Mouse (Mus musculus): ENCODE data around the gene Card6. TPM values are rescaled to one million over a fixed set of nuclear protein-coding genes. Genes with fewer than 3 reads are reported as not detected.

The Card6 gene
- polyA plus RNA-seq (2014; fragmentation: Nextera tagmentation; extraction: Ambion mirVana): 1.3 and 1.6 TPM in 2 replicates

GRCm38 (mm10) chr15:5107686-5108654 is at the start of gene Card6:
Gene Card6 (minus strand): TSS chr15:5108539.
- H3K9ac ChIP-seq (ENCODE audit: low read depth, low read length): no peak within 1 kb of the TSS
- 72% methylated on average over 21 of the region's 21 CpGs for WGBS
- ATAC-seq (ENCODE audit: low FRiP score): no peak
- DNase-seq (ENCODE audit: low spot score): no peak
- no peak within 1 kb of the TSS for H3K4me2 ChIP-seq (replicated peaks; ENCODE audit: low read depth, low read length)
- no peaks in the 10 kb centered on the region for H3K36me3 ChIP-seq (ENCODE audit: control insufficient read depth, insufficient read depth, low read length)
- H3K9me3 ChIP-seq (ENCODE audit: control insufficient read depth, low read length): no peaks in the 10 kb centered on the region
- H3K27ac ChIP-seq (ENCODE audit: low read depth, low read length): no peak within 1 kb of the TSS
- H3K4me3 ChIP-seq (ENCODE audit: low read depth, low read length): no peak within 1 kb of the TSS
- H3K27me3 ChIP-seq (ENCODE audit: control insufficient read depth, insufficient read depth, low read length): no peaks in the 10 kb centered on the region
- H3K4me1 ChIP-seq (replicated peaks; ENCODE audit: control insufficient read depth, insufficient read depth, low read length): no peaks in the 10 kb centered on the region

GRCm38 (mm10) chr15:5157386-5157785 is 49.0 kb upstream of the Card6 start:
- Histone ChIP-seq H3K27me3 (ENCODE audit: control insufficient read depth, insufficient read depth, low read length) (no peaks in the 10 kb centered on the region), H3K4me3 (ENCODE audit: low read depth, low read length) (no peak overlapping the region), H3K36me3 (ENCODE audit: control insufficient read depth, insufficient read depth, low read length) (no peaks in the 10 kb centered on the region), H3K4me1 (replicated peaks; ENCODE audit: control insufficient read depth, insufficient read depth, low read length) (no peaks in the 10 kb centered on the region), H3K9me3 (ENCODE audit: control insufficient read depth, low read length) (no peaks in the 10 kb centered on the region), H3K27ac (ENCODE audit: low read depth, low read length) (no peak overlapping the region), H3K9ac (ENCODE audit: low read depth, low read length) (no peak overlapping the region), H3K4me2 (replicated peaks; ENCODE audit: low read depth, low read length) (no peak overlapping the region)
- WGBS: 93% methylated on average over 1 of the region's 1 CpGs
- no peak for DNase-seq (ENCODE audit: low spot score)
- ATAC-seq (ENCODE audit: low FRiP score): no peak

- Histone ChIP-seq H3K27me3 (ENCODE audit: control insufficient read depth, insufficient read depth, low read length) (no peaks in the 10 kb centered on the region), H3K4me3 (ENCODE audit: low read depth, low read length) (no peak overlapping the region), H3K27ac (ENCODE audit: low read depth, low read length) (no peak overlapping the region), H3K36me3 (ENCODE audit: control insufficient read depth, insufficient read depth, low read length) (no peaks in the 10 kb centered on the region), H3K4me1 (replicated peaks; ENCODE audit: control insufficient read depth, insufficient read depth, low read length) (no peaks in the 10 kb centered on the region), H3K9ac (ENCODE audit: low read depth, low read length) (no peak overlapping the region), H3K9me3 (ENCODE audit: control insufficient read depth, low read length) (no peaks in the 10 kb centered on the region), H3K4me2 (replicated peaks; ENCODE audit: low read depth, low read length) (no peak overlapping the region)
- DNase-seq (ENCODE audit: low spot score) (no peak), ATAC-seq (ENCODE audit: low FRiP score) (no peak)
- 91% methylated on average over 4 of the region's 4 CpGs for WGBS
Observed at GRCm38 (mm10) chr15:5156355-5156754, 48.0 kb upstream of the Card6 start.

GRCm38 (mm10) chr15:5155093-5155492 is 46.8 kb upstream of the Card6 start:
- Histone ChIP-seq H3K4me1 (replicated peaks; ENCODE audit: control insufficient read depth, insufficient read depth, low read length) (no peaks in the 10 kb centered on the region), H3K4me3 (ENCODE audit: low read depth, low read length) (no peak overlapping the region), H3K27ac (ENCODE audit: low read depth, low read length) (no peak overlapping the region), H3K9ac (ENCODE audit: low read depth, low read length) (no peak overlapping the region), H3K27me3 (ENCODE audit: control insufficient read depth, insufficient read depth, low read length) (no peaks in the 10 kb centered on the region), H3K36me3 (ENCODE audit: control insufficient read depth, insufficient read depth, low read length) (no peaks in the 10 kb centered on the region), H3K9me3 (ENCODE audit: control insufficient read depth, low read length) (no peaks in the 10 kb centered on the region), H3K4me2 (replicated peaks; ENCODE audit: low read depth, low read length) (no peak overlapping the region)
- ATAC-seq (ENCODE audit: low FRiP score) (no peak), DNase-seq (ENCODE audit: low spot score) (no peak)
- 83% methylated on average over 5 of the region's 5 CpGs for WGBS

GRCm38 (mm10) chr15:5154621-5155020 is 46.3 kb upstream of the Card6 start:
- Histone ChIP-seq H3K4me1 (replicated peaks; ENCODE audit: control insufficient read depth, insufficient read depth, low read length) (no peaks in the 10 kb centered on the region), H3K27ac (ENCODE audit: low read depth, low read length) (no peak overlapping the region), H3K36me3 (ENCODE audit: control insufficient read depth, insufficient read depth, low read length) (no peaks in the 10 kb centered on the region), H3K4me2 (replicated peaks; ENCODE audit: low read depth, low read length) (no peak overlapping the region), H3K4me3 (ENCODE audit: low read depth, low read length) (no peak overlapping the region), H3K9me3 (ENCODE audit: control insufficient read depth, low read length) (no peaks in the 10 kb centered on the region), H3K27me3 (ENCODE audit: control insufficient read depth, insufficient read depth, low read length) (no peaks in the 10 kb centered on the region), H3K9ac (ENCODE audit: low read depth, low read length) (no peak overlapping the region)
- WGBS: 87% methylated on average over 9 of the region's 9 CpGs
- DNase-seq (ENCODE audit: low spot score) (no peak), ATAC-seq (ENCODE audit: low FRiP score) (no peak)

- no peak overlapping the region for H3K9ac ChIP-seq (ENCODE audit: low read depth, low read length)
- ATAC-seq (ENCODE audit: low FRiP score) (no peak), DNase-seq (ENCODE audit: low spot score) (no peak)
- 92% methylated on average over 6 of the region's 6 CpGs for WGBS
- no peak overlapping the region for H3K4me3 ChIP-seq (ENCODE audit: low read depth, low read length)
- H3K27ac ChIP-seq (ENCODE audit: low read depth, low read length): no peak overlapping the region
- H3K36me3 ChIP-seq (ENCODE audit: control insufficient read depth, insufficient read depth, low read length): no peaks in the 10 kb centered on the region
- no peaks in the 10 kb centered on the region for H3K9me3 ChIP-seq (ENCODE audit: control insufficient read depth, low read length)
- H3K4me2 ChIP-seq (replicated peaks; ENCODE audit: low read depth, low read length): no peak overlapping the region
- no peaks in the 10 kb centered on the region for H3K4me1 ChIP-seq (replicated peaks; ENCODE audit: control insufficient read depth, insufficient read depth, low read length)
- no peaks in the 10 kb centered on the region for H3K27me3 ChIP-seq (ENCODE audit: control insufficient read depth, insufficient read depth, low read length)
Observed at GRCm38 (mm10) chr15:5152171-5152570, 43.8 kb upstream of the Card6 start.

GRCm38 (mm10) chr15:5149187-5149586 is 40.8 kb upstream of the Card6 start:
- H3K4me2 ChIP-seq (replicated peaks; ENCODE audit: low read depth, low read length): no peak overlapping the region
- H3K4me3 ChIP-seq (ENCODE audit: low read depth, low read length): no peak overlapping the region
- no peaks in the 10 kb centered on the region for H3K27me3 ChIP-seq (ENCODE audit: control insufficient read depth, insufficient read depth, low read length)
- H3K9ac ChIP-seq (ENCODE audit: low read depth, low read length): no peak overlapping the region
- no peaks in the 10 kb centered on the region; the same call in 1 of the 2 replicates for H3K4me1 ChIP-seq (replicated peaks; ENCODE audit: control insufficient read depth, insufficient read depth, low read length)
- no peak overlapping the region for H3K27ac ChIP-seq (ENCODE audit: low read depth, low read length)
- WGBS: 80% methylated on average over 4 of the region's 4 CpGs
- no peak for DNase-seq (ENCODE audit: low spot score)
- H3K36me3 ChIP-seq (ENCODE audit: control insufficient read depth, insufficient read depth, low read length): no peaks in the 10 kb centered on the region
- ATAC-seq (ENCODE audit: low FRiP score): no peak
- H3K9me3 ChIP-seq (ENCODE audit: control insufficient read depth, low read length): no peaks in the 10 kb centered on the region

GRCm38 (mm10) chr15:5145196-5145945 is 37.0 kb upstream of the Card6 start:
- ATAC-seq (ENCODE audit: low FRiP score) (no peak), DNase-seq (ENCODE audit: low spot score) (no peak)
- H3K9me3 ChIP-seq (ENCODE audit: control insufficient read depth, low read length): no peaks in the 10 kb centered on the region
- H3K27me3 ChIP-seq (ENCODE audit: control insufficient read depth, insufficient read depth, low read length): no peaks in the 10 kb centered on the region
- no peaks in the 10 kb centered on the region; the same call in 1 of the 2 replicates for H3K4me1 ChIP-seq (replicated peaks; ENCODE audit: control insufficient read depth, insufficient read depth, low read length)
- H3K27ac ChIP-seq (ENCODE audit: low read depth, low read length): no peak overlapping the region
- 46% methylated on average over 9 of the region's 9 CpGs for WGBS
- peak overlapping the region; percentile 57 for H3K4me2 ChIP-seq (replicated peaks; ENCODE audit: low read depth, low read length)
- H3K36me3 ChIP-seq (ENCODE audit: control insufficient read depth, insufficient read depth, low read length): no peaks in the 10 kb centered on the region
- 0 out of 2 replicates have a peak overlapping the region, but pooled peaks have one; percentile 85 for H3K4me3 ChIP-seq (ENCODE audit: low read depth, low read length)
- H3K9ac ChIP-seq (ENCODE audit: low read depth, low read length): no peak overlapping the region

Data from hindbrain, embryonic 11.5 days (tissue).